Mouse (Mus musculus) heart, embryonic 16.5 days (tissue): ENCODE measurements around the gene Zfp281. TPM values are rescaled to one million over a fixed set of nuclear protein-coding genes. Genes with fewer than 3 reads are reported as not detected.

ENCODE experiments used
- ATAC-seq: fragments of 200-750 bp; cut with Nextera tagmentation; replicated peaks from 2 replicates; pipeline ENCODE4 v1.8.0; 2017; ENCODE audit warnings: moderate number of reproducible peaks; ENCODE audit not compliant: insufficient read depth, low FRiP score; ENCODE audit errors: extremely low read depth
- H3K27ac ChIP-seq: fragments of 300-500 bp; sonication (generic); 2 replicates; pipeline ENCODE4 v1.5.1; 2014; ENCODE audit warnings: mild to moderate bottlenecking, low read length, control low read depth, moderate library complexity
- H3K27me3 ChIP-seq: fragments of 300-500 bp; sonication (generic); 2 replicates; pipeline ENCODE4 v1.6.1; 2014; ENCODE audit warnings: low read length, mixed read lengths; ENCODE audit not compliant: control insufficient read depth, insufficient read depth
- H3K36me3 ChIP-seq: fragments of 300-500 bp; sonication (generic); 2 replicates; pipeline ENCODE4 v1.6.1; 2014; ENCODE audit not compliant: control insufficient read depth, insufficient read depth
- H3K4me1 ChIP-seq: fragments of 300-500 bp; sonication (generic); 2 replicates; pipeline ENCODE4 v1.6.1; 2014; ENCODE audit warnings: low read length, mixed read lengths; ENCODE audit not compliant: control insufficient read depth, insufficient read depth
- H3K4me2 ChIP-seq: fragments of 300-500 bp; sonication (generic); 2 replicates; pipeline ENCODE4 v1.6.1; 2014; ENCODE audit warnings: low read depth, mild to moderate bottlenecking, control low read depth, low read length
- H3K4me3 ChIP-seq: fragments of 300-500 bp; sonication (generic); 2 replicates; pipeline ENCODE4 v1.5.1; 2014; ENCODE audit warnings: mild to moderate bottlenecking, control low read depth, low read length
- H3K9ac ChIP-seq: fragments of 300-500 bp; sonication (generic); 2 replicates; pipeline ENCODE4 v1.6.1; 2014; ENCODE audit warnings: low read length, control low read depth
- H3K9me3 ChIP-seq: fragments of 300-500 bp; sonication (generic); replicated peaks from 2 replicates; pipeline ENCODE4 v1.6.1; 2016; ENCODE audit warnings: low read length; ENCODE audit not compliant: control insufficient read depth
- WGBS: fragments of 180-500 bp; shearing (Covaris S2); extraction: QIAGEN DNeasy Blood & Tissue Kit; methylation state at CpG from one replicate; pipeline ENCODE4 v1.1.7; 2014; 5-methylcytosine and 5-hydroxymethylcytosine counted together
- polyA plus RNA-seq: library from polyadenylated mRNA; unstranded; fragments of >200 nt; fragmentation: Nextera tagmentation; extraction: Ambion mirVana; gene quantifications from 2 replicates; pipeline ENCODE4 v1.2.1, GENCODE M21; 2015

Zfp281 gene
- polyA plus RNA-seq = 11.8 and 12.1 TPM in 2 replicates

GRCm38 (mm10) chr1:136624146-136625018 lies at the start of gene Zfp281:
Gene Zfp281, plus strand, starts transcription at chr1:136624901.
- H3K9ac ChIP-seq = peak within 1 kb of the TSS; percentile 96
- peak within 1 kb of the TSS; percentile 94 for H3K27ac ChIP-seq
- peaks cover 33% of the 10 kb centered on the region for H3K4me1 ChIP-seq
- 1% methylated on average over 45 of the region's 45 CpGs for WGBS
- peak; percentile 99 for ATAC-seq
- H3K4me2 ChIP-seq = peak within 1 kb of the TSS; percentile 94
- peak within 1 kb of the TSS; percentile 89 for H3K4me3 ChIP-seq
- H3K9me3 ChIP-seq = no peaks in the 10 kb centered on the region
- H3K36me3 ChIP-seq = peaks cover 13% of the 10 kb centered on the region
- H3K27me3 ChIP-seq = no peaks in the 10 kb centered on the region

GRCm38 (mm10) chr1:136577890-136578663 lies 46.6 kb upstream of the Zfp281 start:
- ATAC-seq = 0 out of 2 replicates have a peak, but pooled peaks have one; percentile 41
- no peak overlapping the region for H3K9ac ChIP-seq
- 26% methylated on average over 16 of the region's 16 CpGs for WGBS

GRCm38 (mm10) chr1:136579360-136579759 lies 45.3 kb upstream of the Zfp281 start:
- 75% methylated on average over 14 of the region's 14 CpGs for WGBS
- H3K9ac ChIP-seq = no peak overlapping the region
- no peak for ATAC-seq
- no peaks in the 10 kb centered on the region for H3K27me3 ChIP-seq
- no peak overlapping the region for H3K4me2 ChIP-seq
- H3K9me3 ChIP-seq = no peaks in the 10 kb centered on the region
- no peak overlapping the region for H3K4me3 ChIP-seq
- H3K36me3 ChIP-seq = no peaks in the 10 kb centered on the region
- peaks cover 3% of the 10 kb centered on the region; the same call in 1 of the 2 replicates for H3K4me1 ChIP-seq
- no peak overlapping the region for H3K27ac ChIP-seq

More at GRCm38 (mm10) chr1:136577890-136578663, 46.6 kb upstream of the Zfp281 start:
- no peaks in the 10 kb centered on the region for H3K27me3 ChIP-seq
- no peaks in the 10 kb centered on the region for H3K9me3 ChIP-seq
- no peak overlapping the region for H3K27ac ChIP-seq
- H3K36me3 ChIP-seq = no peaks in the 10 kb centered on the region
- H3K4me1 ChIP-seq = peaks cover 3% of the 10 kb centered on the region; the same call in 1 of the 2 replicates
- H3K4me2 ChIP-seq = peak overlapping the region; percentile 36
- 0 out of 2 replicates have a peak overlapping the region, but pooled peaks have one; percentile 0 for H3K4me3 ChIP-seq

DNA sequence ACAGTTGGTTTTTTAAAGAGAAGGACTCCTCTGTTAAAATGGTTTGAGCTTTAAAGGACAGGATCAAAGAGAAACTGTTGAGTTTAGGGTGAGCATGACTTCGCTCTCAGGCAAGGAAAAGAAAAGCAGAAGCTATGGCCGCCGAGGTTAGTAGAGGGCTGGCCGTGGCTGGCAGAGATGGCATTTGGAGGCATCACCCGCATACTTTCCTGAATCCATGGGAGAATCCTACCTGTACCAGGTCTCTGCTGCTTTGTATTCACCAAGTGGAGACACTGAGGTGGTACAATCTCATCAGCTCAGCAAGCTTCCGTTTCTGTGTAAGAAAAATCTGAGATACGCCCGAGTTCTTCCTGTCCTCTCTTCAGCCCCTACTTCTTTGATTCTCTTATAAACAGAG lies 44.4 kb upstream of the Zfp281 start:
- no peak overlapping the region for H3K9ac ChIP-seq
- no peak for ATAC-seq
- no peak overlapping the region for H3K27ac ChIP-seq
- H3K4me3 ChIP-seq = no peak overlapping the region
- no peaks in the 10 kb centered on the region for H3K9me3 ChIP-seq
- WGBS = 78% methylated on average over 8 of the region's 8 CpGs
- no peaks in the 10 kb centered on the region for H3K27me3 ChIP-seq
- H3K36me3 ChIP-seq = no peaks in the 10 kb centered on the region
- peaks cover 3% of the 10 kb centered on the region; the same call in 1 of the 2 replicates for H3K4me1 ChIP-seq
- H3K4me2 ChIP-seq = no peak overlapping the region

DNA sequence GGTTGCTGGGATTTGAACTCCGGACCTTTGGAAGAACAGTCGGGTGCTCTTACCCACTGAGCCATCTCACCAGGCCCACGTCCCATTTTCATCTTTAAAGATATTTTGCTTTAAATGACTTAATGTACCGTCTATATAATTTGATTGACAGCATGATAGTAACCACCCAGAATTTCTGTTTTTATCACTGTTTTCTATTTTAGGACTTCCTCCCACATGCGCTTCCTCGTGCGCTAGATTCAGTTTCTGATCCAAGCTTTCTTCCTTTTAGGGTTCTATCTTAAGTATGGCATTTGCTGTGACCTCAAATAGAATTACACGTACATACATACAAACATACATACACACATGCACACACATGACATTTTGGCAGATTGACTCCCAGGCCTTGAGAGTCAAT lies 42.9 kb upstream of the Zfp281 start:
- H3K27me3 ChIP-seq = no peaks in the 10 kb centered on the region
- no peaks in the 10 kb centered on the region for H3K36me3 ChIP-seq
- H3K4me1 ChIP-seq = peaks cover 3% of the 10 kb centered on the region; the same call in 1 of the 2 replicates
- H3K27ac ChIP-seq = no peak overlapping the region
- ATAC-seq = no peak
- no peaks in the 10 kb centered on the region for H3K9me3 ChIP-seq
- H3K9ac ChIP-seq = no peak overlapping the region
- WGBS = 71% methylated on average over 8 of the region's 8 CpGs
- H3K4me2 ChIP-seq = no peak overlapping the region
- no peak overlapping the region for H3K4me3 ChIP-seq

- no peak for ATAC-seq
- WGBS = 68% methylated on average over 13 of the region's 13 CpGs
- Histone ChIP-seq H3K27ac (no peak overlapping the region), H3K4me2 (no peak overlapping the region), H3K4me3 (no peak overlapping the region), H3K27me3 (no peaks in the 10 kb centered on the region), H3K9ac (no peak overlapping the region), H3K4me1 (peaks cover 4% of the 10 kb centered on the region; the same call in 1 of the 2 replicates), H3K9me3 (no peaks in the 10 kb centered on the region), H3K36me3 (no peaks in the 10 kb centered on the region)
Observed at GRCm38 (mm10) chr1:136587761-136588405, 36.8 kb upstream of the Zfp281 start.

- no peak for ATAC-seq
- H3K36me3 ChIP-seq = no peaks in the 10 kb centered on the region
- H3K4me1 ChIP-seq = peaks cover 4% of the 10 kb centered on the region; the same call in 1 of the 2 replicates
- H3K4me2 ChIP-seq = peak overlapping the region; percentile 55
- no peaks in the 10 kb centered on the region for H3K27me3 ChIP-seq
- 15% methylated on average over 9 of the region's 9 CpGs for WGBS
- no peak overlapping the region for H3K27ac ChIP-seq
- peak overlapping the region; percentile 14 for H3K4me3 ChIP-seq
- H3K9me3 ChIP-seq = no peaks in the 10 kb centered on the region
- H3K9ac ChIP-seq = no peak overlapping the region; the same call in 1 of the 2 replicates
Observed at GRCm38 (mm10) chr1:136588908-136589307, 35.8 kb upstream of the Zfp281 start.

GRCm38 (mm10) chr1:136592741-136593140 lies 32.0 kb upstream of the Zfp281 start:
- Histone ChIP-seq H3K36me3 (no peaks in the 10 kb centered on the region), H3K27me3 (no peaks in the 10 kb centered on the region), H3K4me2 (no peak overlapping the region), H3K9ac (no peak overlapping the region), H3K9me3 (no peaks in the 10 kb centered on the region), H3K27ac (no peak overlapping the region), H3K4me3 (no peak overlapping the region), H3K4me1 (peaks cover 4% of the 10 kb centered on the region; the same call in 1 of the 2 replicates)
- ATAC-seq = no peak
- WGBS = 94% methylated on average over 2 of the region's 2 CpGs
